Mouse (Mus musculus): ENCODE measurements around the gene Plcxd2. TPM values are rescaled to one million over a fixed set of nuclear protein-coding genes. Genes with fewer than 3 reads are reported as not detected.

Plcxd2 gene
- total RNA-seq, 2 experiments from 2014 or later = 1.5 to 1.9 TPM

DNA sequence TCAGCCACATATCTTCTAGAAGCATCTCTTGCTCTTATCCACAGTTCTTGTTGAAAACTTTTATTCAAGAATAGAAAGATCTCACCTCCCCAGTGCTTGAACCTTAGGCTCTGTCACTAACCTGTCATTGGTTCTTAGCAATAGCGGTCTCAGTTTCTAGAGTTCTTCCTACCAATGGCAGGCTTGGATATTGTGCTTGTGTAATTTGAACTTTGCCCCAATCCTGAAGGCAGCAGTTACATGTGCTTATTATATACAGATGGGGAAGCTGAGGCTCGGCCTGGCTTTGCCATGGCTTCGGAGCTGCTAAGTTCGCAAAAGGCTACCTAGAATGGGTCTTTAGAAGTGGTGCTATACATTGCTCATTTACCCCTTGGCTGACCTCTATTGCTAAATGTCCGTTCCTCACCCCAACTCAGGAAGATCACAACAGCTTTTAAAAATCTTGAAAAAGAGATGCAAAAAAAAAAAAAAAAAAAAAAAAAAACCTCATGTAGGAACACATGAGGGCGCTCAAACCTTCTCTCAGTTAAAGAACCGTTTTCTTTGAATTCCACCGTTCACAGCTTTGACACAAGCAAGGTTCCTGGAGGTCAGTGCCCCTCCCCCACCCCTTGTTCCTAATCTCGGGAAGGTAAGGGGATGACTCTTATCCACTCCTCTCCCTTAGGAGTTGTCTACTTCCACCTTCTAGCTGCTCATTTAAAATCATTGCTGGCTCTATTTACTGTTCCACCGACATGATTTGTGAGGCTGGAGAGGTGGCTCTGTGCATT lies 18.9 kb downstream of the Plcxd2 start:
- ATAC-seq (ENCODE audit: poor library complexity, severe bottlenecking) = peak; percentile 57

- no peak for ATAC-seq (ENCODE audit: poor library complexity, severe bottlenecking)
Observed at GRCm38 (mm10) chr16:45986236-45986635, 23.8 kb downstream of the Plcxd2 start.

DNA sequence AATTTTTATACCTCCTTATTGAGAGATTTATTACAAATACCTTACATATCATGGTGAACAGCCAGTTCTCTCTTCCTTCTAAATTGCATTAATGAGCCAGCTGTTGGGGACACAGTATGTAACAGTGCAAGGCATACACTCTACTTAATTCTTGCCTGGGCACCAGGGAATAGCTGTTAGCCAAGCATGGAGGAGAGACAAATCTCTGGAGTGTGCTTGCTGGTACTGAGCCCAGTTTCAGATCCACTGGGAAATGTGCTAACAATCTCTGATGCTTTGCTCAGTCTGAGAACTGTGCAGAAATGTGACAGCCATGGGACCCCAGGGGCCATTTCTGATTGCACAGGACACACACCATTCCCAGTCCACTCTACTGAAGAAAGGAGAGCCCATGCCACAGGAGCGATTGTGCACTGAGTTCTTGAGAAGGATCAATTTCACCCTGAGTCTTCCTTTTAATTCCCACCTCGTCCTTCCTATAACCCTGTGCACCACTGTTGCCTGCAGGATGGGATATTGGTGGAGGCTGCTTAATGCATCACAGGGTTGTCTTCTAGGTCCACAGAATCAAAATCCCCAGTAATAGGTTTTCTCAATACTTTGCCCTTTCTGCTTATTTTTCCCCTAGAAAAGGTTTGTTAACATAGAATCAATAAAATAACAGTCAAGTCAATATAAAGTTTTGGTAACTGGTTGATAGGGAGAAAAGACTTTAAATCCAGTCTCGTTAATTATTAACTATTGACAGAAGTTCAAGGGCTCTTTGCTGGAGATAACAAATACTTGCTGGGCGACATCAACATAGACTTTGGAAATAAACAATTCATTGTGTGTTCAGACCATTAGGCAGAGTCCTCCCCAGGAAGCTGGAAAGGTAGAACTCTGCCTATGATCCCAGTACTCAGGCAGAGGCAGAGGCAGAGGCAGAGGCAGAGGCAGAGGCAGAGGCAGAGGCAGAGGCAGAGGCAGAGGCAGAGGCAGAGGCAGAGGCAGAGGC lies 25.1 kb downstream of the Plcxd2 start:
- ATAC-seq (ENCODE audit: poor library complexity, severe bottlenecking) = no peak

GRCm38 (mm10) chr16:45976251-45976650 lies 33.8 kb downstream of the Plcxd2 start:
- no peak for ATAC-seq (ENCODE audit: poor library complexity, severe bottlenecking)

DNA sequence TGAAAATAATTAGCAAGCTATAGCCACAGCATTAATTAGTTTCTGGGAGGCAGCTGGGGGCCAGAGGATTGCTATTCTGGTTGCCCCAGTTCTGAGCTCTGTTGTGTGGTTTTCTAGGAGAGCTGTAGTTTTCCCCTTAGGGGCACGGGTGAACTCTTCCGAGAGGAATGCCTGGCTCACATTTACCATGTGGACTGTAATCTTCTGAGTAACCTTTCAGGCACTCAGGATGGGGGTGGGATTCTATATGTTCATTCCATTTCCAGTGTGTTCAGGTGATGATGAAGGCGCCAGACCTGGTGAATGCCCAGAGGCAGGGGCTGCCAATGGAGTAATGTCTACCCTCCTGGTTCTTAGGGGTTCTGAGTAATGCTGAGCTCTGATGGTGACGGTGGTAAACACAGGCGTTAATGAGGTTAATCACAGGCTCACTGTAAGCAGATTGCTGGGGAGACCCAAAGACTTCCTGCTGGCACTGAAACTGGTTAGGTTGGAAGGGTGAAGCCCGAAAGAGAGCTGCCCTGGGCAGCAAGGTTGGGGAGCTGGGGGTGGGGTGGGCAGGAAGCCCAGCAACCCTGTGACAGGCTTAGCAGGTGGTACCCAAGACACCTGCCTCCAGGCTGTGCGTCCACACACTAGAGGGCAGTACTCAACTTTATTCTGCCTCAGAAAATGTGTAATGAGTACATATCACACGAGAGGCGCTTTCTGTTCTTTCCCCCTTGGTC lies 35.9 kb downstream of the Plcxd2 start:
- ATAC-seq (ENCODE audit: poor library complexity, severe bottlenecking) = no peak

GRCm38 (mm10) chr16:45970187-45970586 lies 39.8 kb downstream of the Plcxd2 start:
- no peak for ATAC-seq (ENCODE audit: poor library complexity, severe bottlenecking)

GRCm38 (mm10) chr16:45968716-45969115 lies 41.3 kb downstream of the Plcxd2 start:
- ATAC-seq (ENCODE audit: poor library complexity, severe bottlenecking) = no peak

DNA sequence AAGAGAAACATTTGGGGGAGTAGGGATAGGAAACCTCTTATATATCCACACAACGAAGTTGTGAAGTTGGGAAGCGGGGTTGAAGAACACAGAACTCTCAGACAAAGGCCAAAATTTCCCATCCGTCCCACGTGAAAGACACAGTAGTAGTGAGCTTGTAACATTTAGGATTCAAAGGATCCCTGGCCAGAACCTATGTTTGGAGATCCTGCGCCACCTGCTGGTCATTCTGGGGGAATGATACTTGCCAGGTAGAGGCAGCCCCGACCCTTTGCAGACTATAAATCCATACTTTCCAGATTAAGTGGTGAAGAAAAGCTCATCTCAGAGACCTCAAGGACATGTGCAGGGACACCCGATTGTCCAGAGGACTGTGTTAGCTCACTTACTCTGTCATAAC lies 42.5 kb downstream of the Plcxd2 start:
- peak; percentile 93 for ATAC-seq (ENCODE audit: poor library complexity, severe bottlenecking)

GRCm38 (mm10) chr16:45966604-45967003 lies 43.4 kb downstream of the Plcxd2 start:
- ATAC-seq (ENCODE audit: poor library complexity, severe bottlenecking) = no peak

- ATAC-seq (ENCODE audit: poor library complexity, severe bottlenecking) = no peak
Observed at GRCm38 (mm10) chr16:45964777-45965176, 45.2 kb downstream of the Plcxd2 start.

GRCm38 (mm10) chr16:45963837-45964236 lies 46.2 kb downstream of the Plcxd2 start:
- no peak for ATAC-seq (ENCODE audit: poor library complexity, severe bottlenecking)

DNA sequence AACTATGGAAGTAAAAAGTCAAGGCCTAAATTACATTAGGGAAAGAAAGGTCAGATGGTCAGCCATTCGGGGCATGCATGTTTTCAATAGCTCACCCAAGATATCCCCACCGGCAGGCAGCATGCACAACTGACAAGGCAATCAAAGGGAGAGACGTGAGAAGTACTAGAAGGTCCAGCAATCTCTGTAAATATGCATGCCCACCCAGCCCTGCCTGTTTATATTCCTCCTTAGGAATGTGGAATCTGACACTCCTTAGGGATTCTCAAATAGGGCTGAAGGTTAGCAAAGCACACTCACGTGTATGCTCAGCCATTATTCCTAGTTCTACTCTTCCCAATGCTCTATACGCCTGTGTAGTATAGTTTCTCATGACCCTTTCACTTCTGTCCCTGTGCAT lies 46.9 kb downstream of the Plcxd2 start:
- ATAC-seq (ENCODE audit: poor library complexity, severe bottlenecking) = no peak

DNA sequence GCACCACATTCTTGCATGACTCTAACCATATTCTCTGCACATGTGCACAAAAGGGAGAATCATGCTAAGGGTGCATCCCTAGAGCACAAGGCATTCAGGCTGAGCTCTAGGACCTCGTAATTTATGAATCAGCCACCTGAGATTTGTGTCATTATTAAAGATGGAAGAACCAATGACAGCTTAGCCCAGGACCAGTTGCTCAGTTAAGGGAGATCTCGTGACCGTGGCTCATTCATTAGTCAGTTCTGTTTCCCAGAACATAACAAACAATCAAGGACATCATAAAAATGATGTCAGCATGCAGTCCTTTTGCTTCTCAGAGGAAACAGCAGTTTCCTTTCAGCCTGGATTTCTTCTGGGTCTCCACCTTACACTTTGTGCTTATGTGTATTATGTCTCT lies 49.0 kb downstream of the Plcxd2 start:
- ATAC-seq (ENCODE audit: poor library complexity, severe bottlenecking) = no peak

DNA sequence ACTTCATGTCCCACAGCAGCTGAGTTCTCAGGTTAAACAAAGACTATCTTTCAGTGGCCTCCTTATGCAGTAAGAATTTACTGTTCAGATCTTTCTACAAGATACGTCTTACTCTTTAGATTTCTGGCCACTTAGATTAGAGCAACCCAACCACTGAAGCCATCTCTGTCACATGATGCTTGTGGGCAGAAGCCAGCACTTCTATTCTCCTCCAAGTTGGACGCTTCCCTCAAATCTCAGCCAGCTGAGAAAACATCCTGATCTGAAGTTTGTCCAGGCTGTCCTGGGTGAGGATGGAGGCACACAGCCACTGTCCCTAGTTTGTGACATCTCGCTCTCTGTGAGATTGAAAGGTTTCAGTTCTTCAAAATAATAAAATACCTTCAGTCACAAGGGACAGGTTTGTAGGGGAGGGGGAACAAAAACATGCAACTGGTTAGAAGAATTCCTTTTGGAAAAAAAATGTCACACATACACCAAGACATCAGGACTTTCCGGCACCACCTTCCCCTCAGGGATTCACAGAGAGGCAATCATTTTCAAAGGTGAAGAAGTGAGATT lies 53.5 kb downstream of the Plcxd2 start:
- ATAC-seq (ENCODE audit: poor library complexity, severe bottlenecking) = no peak

- no peak for ATAC-seq (ENCODE audit: poor library complexity, severe bottlenecking)
Observed at GRCm38 (mm10) chr16:45953394-45953793, 56.6 kb downstream of the Plcxd2 start, which contains the start of gene Phldb2. Gene Phldb2, minus strand, starts transcription at chr16:45953598.

DNA sequence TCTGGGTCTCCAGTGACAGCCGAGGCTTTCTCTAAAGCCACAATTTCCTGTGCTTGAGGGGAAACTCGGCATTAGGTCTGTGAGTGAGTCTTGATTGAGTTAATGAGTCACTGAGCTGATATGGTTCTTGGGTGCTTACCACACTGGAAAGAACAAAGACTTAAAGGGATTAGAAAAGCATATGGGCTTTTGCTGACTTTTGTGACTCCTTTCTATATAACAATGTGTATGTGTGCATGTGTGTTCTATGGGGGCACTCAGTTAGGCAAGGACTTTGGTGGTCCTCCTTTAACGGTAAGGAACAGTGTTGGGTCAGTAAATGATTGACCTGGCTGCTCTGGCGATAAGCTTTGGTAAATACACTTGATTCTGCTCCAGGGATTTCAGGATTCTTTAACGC lies 57.5 kb downstream of the Plcxd2 start:
- peak; percentile 21; the same call in 1 of the 2 replicates for ATAC-seq (ENCODE audit: poor library complexity, severe bottlenecking)

DNA sequence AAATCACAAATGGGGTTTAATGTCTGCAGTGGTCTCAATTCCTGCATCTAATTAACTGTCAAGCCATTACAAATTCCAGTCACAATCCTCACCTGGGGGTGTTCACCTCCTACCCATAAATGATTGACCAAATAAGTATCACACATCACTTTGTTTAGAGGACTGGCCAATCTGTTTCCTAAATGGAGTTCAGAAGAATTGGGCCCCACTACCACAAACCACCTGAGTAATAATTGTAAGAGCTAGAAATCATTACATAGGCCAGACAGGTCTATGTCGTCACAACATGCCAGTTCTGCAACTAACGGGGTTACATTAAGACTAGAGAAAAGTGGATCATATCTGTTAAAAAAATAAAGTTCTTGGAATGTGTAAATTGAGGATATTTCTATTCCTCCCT lies 58.0 kb downstream of the Plcxd2 start:
- ATAC-seq (ENCODE audit: poor library complexity, severe bottlenecking) = no peak

GRCm38 (mm10) chr16:45946335-45946734 lies 63.7 kb downstream of the Plcxd2 start:
- ATAC-seq (ENCODE audit: poor library complexity, severe bottlenecking) = no peak

DNA sequence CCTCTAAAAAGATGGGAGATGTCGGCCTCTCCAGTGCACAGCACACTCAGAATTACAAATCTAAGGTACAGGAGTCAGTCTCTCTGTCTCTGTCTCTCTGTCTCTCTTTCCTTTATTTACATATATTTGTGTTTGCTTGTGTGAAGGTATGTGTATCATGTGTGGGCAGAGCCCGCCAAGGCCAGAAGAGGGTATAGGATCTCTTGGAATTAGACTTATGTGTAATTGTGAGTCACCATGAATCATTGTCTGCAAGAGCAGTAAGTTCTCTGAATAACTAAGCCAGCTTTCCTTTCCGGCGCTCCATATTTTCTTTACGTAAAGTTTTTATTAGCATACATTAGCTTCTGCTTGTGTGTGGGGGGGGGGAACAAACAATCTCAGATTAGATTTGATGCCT lies 64.4 kb downstream of the Plcxd2 start:
- ATAC-seq (ENCODE audit: poor library complexity, severe bottlenecking) = no peak

DNA sequence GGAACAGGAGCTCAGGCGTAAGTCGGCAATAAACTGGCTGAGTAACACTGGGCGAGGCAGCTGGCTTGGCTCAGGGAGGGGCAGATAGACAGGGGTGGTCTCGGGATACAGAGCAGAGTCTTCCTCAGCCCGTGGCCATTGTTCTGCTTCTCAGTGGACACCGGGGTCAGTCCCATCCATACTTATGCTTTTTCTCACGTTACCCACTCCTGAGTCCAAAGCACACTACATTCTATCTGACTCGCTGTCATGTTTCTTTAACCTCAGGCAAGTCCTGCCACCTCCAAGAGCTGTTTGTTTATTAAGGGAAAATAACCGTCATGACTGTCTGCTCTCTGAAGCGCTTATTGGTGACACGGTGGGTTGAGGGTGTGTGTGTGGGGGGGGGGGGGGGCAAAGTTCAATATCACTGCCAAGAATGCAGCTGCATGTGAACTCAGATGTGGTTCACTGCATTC lies 64.8 kb downstream of the Plcxd2 start:
- no peak for ATAC-seq (ENCODE audit: poor library complexity, severe bottlenecking)
